ENCODE assay signal across 9 mouse cellular contexts in the genomic region with DNA sequence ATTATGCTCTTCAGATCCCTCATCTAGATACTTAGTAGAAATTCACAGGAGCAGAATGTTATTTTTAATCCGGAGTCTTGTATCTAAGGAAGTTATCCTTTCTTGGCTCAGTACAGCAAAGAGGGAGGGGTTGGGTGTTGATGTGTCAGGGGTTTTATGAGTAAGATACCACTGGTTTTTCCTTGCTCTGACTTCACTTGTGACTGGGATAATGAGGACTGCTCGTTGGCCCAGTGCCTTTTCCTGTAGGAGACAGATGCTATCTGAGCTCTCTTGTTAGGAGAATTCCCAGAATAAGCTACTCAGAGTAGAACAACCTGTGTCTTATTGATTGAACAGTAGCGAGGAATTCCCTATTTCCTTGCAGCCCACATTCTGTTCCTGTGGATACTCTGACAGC. TPM values are rescaled to one million over a fixed set of nuclear protein-coding genes. Genes with fewer than 3 reads are reported as not detected.
DNase-seq lines count a peak whose midpoint lies in the region; ATAC-seq and TF ChIP-seq lines count a peak whose summit lies in the region.
"Had no signal": no experiment of that assay in that cellular context is flagged by ENCODE, and none has a peak within 500 bp of the region (broad histone marks: within the 10 kb centered on the region; RNA-seq: fewer than 3 reads in every experiment).

No protein-coding gene starts in this region.

- no peak overlapping the region for H3K9ac ChIP-seq in kidney, postnatal 0 days (ENCODE audit: low read depth, low read length)
- no peak overlapping the region for H3K9ac ChIP-seq in hindbrain, embryonic 13.5 days
- H3K9ac ChIP-seq: midbrain, embryonic 12.5 days had no signal

- no peak overlapping the region for H3K27ac ChIP-seq in kidney, postnatal 0 days
- H3K27ac ChIP-seq in limb, embryonic 10.5 days = no peak overlapping the region
- H3K27ac ChIP-seq in hindbrain, embryonic 13.5 days = no peak overlapping the region
- H3K27ac ChIP-seq: midbrain, embryonic 12.5 days had no signal

- H3K4me1 ChIP-seq in kidney, postnatal 0 days (replicated peaks; ENCODE audit: insufficient read depth, low read length) = no peaks in the 10 kb centered on the region
- H3K4me1 ChIP-seq in limb, embryonic 10.5 days = 0 out of 2 replicates have a peak, but pooled peaks cover 5% of the 10 kb centered on the region
- H3K4me1 ChIP-seq in hindbrain, embryonic 13.5 days (replicated peaks) = 0 out of 2 replicates have a peak, but pooled peaks cover 6% of the 10 kb centered on the region

- TF ChIP-seq CTCF in kidney, postnatal 0 days (IDR thresholded peaks at IDR 0.05; ENCODE audit: low read depth) = no peak

- H3K9me3 ChIP-seq in kidney, postnatal 0 days (replicated peaks; ENCODE audit: low read length) = no peaks in the 10 kb centered on the region
- no peaks in the 10 kb centered on the region for H3K9me3 ChIP-seq in limb, embryonic 10.5 days (replicated peaks)
- no peaks in the 10 kb centered on the region for H3K9me3 ChIP-seq in hindbrain, embryonic 13.5 days
- H3K9me3 ChIP-seq: midbrain, embryonic 12.5 days had no signal

- H3K27me3 ChIP-seq in kidney, postnatal 0 days (ENCODE audit: insufficient read depth, low read length) = no peaks in the 10 kb centered on the region
- H3K27me3 ChIP-seq in limb, embryonic 10.5 days (ENCODE audit: low read depth, poor library complexity, severe bottlenecking) = no peaks in the 10 kb centered on the region
- no peaks in the 10 kb centered on the region for H3K27me3 ChIP-seq in hindbrain, embryonic 13.5 days
- H3K27me3 ChIP-seq: midbrain, embryonic 12.5 days had no signal

- DNase-seq in kidney, postnatal 0 days (ENCODE audit: low spot score) = peak; percentile 66
- no peak for DNase-seq in kidney, adult 8-10 months
- DNase-seq in frontal cortex, postnatal 14 days (ENCODE audit: low spot score in 2 of 2) = peak; percentile 32 to 38
- peak; percentile 29 to 43 for DNase-seq in layer of hippocampus, adult 8-10 months (ENCODE audit: low spot score in 2 of 2)
- DNase-seq in right cerebral cortex, postnatal 36 days (ENCODE audit: low spot score in 2 of 2) = peak; percentile 52 to 54
- no peak for DNase-seq in spleen, postnatal 10 days (ENCODE audit: low spot score in 2 of 2)
- DNase-seq in limb, embryonic 10.5 days (ENCODE audit: low spot score) = no peak

- 41% methylated on average over 3 of the region's 3 CpGs for WGBS in kidney, postnatal 0 days
- 74% methylated on average over 3 of the region's 3 CpGs for WGBS in limb, embryonic 10.5 days
- 81% methylated on average over 3 of the region's 3 CpGs for WGBS in hindbrain, embryonic 13.5 days

- H3K4me2 ChIP-seq in kidney, postnatal 0 days (ENCODE audit: low read length) = peak overlapping the region; percentile 23; the same call in 1 of the 2 replicates
- H3K4me2 ChIP-seq in hindbrain, embryonic 13.5 days = no peak overlapping the region
- H3K4me2 ChIP-seq: midbrain, embryonic 12.5 days had no signal

- no peak overlapping the region for H3K4me3 ChIP-seq in kidney, postnatal 0 days (replicated peaks; ENCODE audit: low read depth, low read length)
- H3K4me3 ChIP-seq in limb, embryonic 10.5 days = no peak overlapping the region
- H3K4me3 ChIP-seq in hindbrain, embryonic 13.5 days = no peak overlapping the region
- H3K4me3 ChIP-seq: midbrain, embryonic 12.5 days had no signal

- ATAC-seq in kidney, postnatal 0 days (replicated peaks; ENCODE audit: low FRiP score, low read depth) = no peak; the same call in 1 of the 2 replicates
- no peak for ATAC-seq in hindbrain, embryonic 13.5 days (ENCODE audit: low FRiP score)

- H3K36me3 ChIP-seq in kidney, postnatal 0 days (ENCODE audit: insufficient read depth, low read length) = no peaks in the 10 kb centered on the region
- H3K36me3 ChIP-seq in limb, embryonic 10.5 days = no peaks in the 10 kb centered on the region
- H3K36me3 ChIP-seq in hindbrain, embryonic 13.5 days = no peaks in the 10 kb centered on the region
- H3K36me3 ChIP-seq: midbrain, embryonic 12.5 days had no signal

RNA-seq across cellular contexts. Expression of a gene that starts 39.3 kb away (rescaled TPM):
- polyA plus RNA-seq in kidney, postnatal 0 days (2015; fragmentation: Nextera tagmentation; extraction: Ambion mirVana) = 24.5 and 24.6 TPM in 2 replicates
- 10 to 100 TPM; 42.6 to 59.5 (median 51.5) TPM for total RNA-seq in layer of hippocampus, adult 8-10 months (2022)
- 46.2 and 55.9 TPM in 2 replicates for polyA plus RNA-seq in limb, embryonic 10.5 days (2016; fragmentation: Nextera tagmentation; extraction: Ambion mirVana)
- polyA plus RNA-seq in hindbrain, embryonic 13.5 days (2015; fragmentation: Nextera tagmentation; extraction: Ambion mirVana) = 31.3 and 31.5 TPM in 2 replicates

Comparison
In these comparisons a context has a peak if more than half of its experiments do, and no peak if none do; other contexts are left out.
1. DNase-seq: peak in kidney, postnatal 0 days (single experiment), frontal cortex, postnatal 14 days (2 of 2), layer of hippocampus, adult 8-10 months (2 of 2) and right cerebral cortex, postnatal 36 days (2 of 2); none in kidney, adult 8-10 months (0 of 2), spleen, postnatal 10 days (0 of 2) and limb, embryonic 10.5 days (single experiment).